Mouse (Mus musculus) T-helper 2 cell (primary cell): Measurements from ENCODE around the gene Lcn10.
"Not testable (repeated sequence)": the region's sequence is repeated elsewhere in the genome, so short reads cannot be mapped to it uniquely, and the experiment has no call there.

Experiments
- in situ Hi-C: fragments of 300-600 bp; cut with MboI, MseI; formaldehyde crosslinking; loops from one replicate; pipeline ENCODE4 v1.15.1; 2025; ENCODE audit warnings: high pct_unique_total_duplicates

The Lcn10 gene

GRCm38 (mm10) chr2:25706643-25707481 lies 24.3 kb downstream of the Lcn10 start, which contains the start of gene Bmyc:
Gene Bmyc (plus strand): TSS chr2:25706739.
- in situ Hi-C loops, result no loop called here

GRCm38 (mm10) chr2:25708121-25708520 lies 25.6 kb downstream of the Lcn10 start:
- in situ Hi-C loops, result no loop called here

GRCm38 (mm10) chr2:25709056-25709455 lies 26.5 kb downstream of the Lcn10 start:
- in situ Hi-C loops, result not testable (repeated sequence)

GRCm38 (mm10) chr2:25709791-25710190 lies 27.3 kb downstream of the Lcn10 start:
- in situ Hi-C loops, result not testable (repeated sequence)

- in situ Hi-C loops, result not testable (repeated sequence)
Measured at GRCm38 (mm10) chr2:25711641-25712040, 29.1 kb downstream of the Lcn10 start.

GRCm38 (mm10) chr2:25717222-25717621 lies 34.7 kb downstream of the Lcn10 start:
- in situ Hi-C loops, result loop anchor here (5.0 kb wide), 1 partner anchor 35 kb away; no protein-coding TSS in a partner anchor

- in situ Hi-C loops, result no loop called here
Measured at GRCm38 (mm10) chr2:25733199-25733930, 50.8 kb downstream of the Lcn10 start.
